Mouse (Mus musculus): ENCODE results near the gene Dlgap3.

Gene Dlgap3

GRCm38 (mm10) chr4:127168914-127169345 lies at the start of gene Dlgap3:
Gene Dlgap3, plus strand, starts transcription at chr4:127169204.
- DNase-seq (ENCODE audit: low spot score in 2 of 2) = peak in 1 of 2 experiments; percentile 54

GRCm38 (mm10) chr4:127123391-127123790 lies 45.6 kb upstream of the Dlgap3 start, which contains the start of gene Tmem35b:
Gene Tmem35b, plus strand, starts transcription at chr4:127123691.
- no peak for DNase-seq (ENCODE audit: low spot score in 2 of 2)

- no peak for DNase-seq (ENCODE audit: low spot score in 2 of 2)
Measured at GRCm38 (mm10) chr4:127124331-127124730, 44.7 kb upstream of the Dlgap3 start.

GRCm38 (mm10) chr4:127125834-127126463 lies 43.1 kb upstream of the Dlgap3 start:
- DNase-seq (ENCODE audit: low spot score in 2 of 2) = peak; percentile 15 to 50

GRCm38 (mm10) chr4:127134687-127135086 lies 34.3 kb upstream of the Dlgap3 start:
- DNase-seq (ENCODE audit: low spot score in 2 of 2) = no peak

- DNase-seq (ENCODE audit: low spot score in 2 of 2) = no peak
Measured at GRCm38 (mm10) chr4:127137591-127137990, 31.4 kb upstream of the Dlgap3 start.

GRCm38 (mm10) chr4:127138486-127138885 lies 30.5 kb upstream of the Dlgap3 start:
- no peak for DNase-seq (ENCODE audit: low spot score in 2 of 2)

- no peak for DNase-seq (ENCODE audit: low spot score in 2 of 2)
Measured at GRCm38 (mm10) chr4:127150031-127150430, 19.0 kb upstream of the Dlgap3 start.

- DNase-seq (ENCODE audit: low spot score in 2 of 2) = no peak
Measured at GRCm38 (mm10) chr4:127153345-127153744, 15.7 kb upstream of the Dlgap3 start.

- no peak for DNase-seq (ENCODE audit: low spot score in 2 of 2)
Measured at GRCm38 (mm10) chr4:127155757-127156156, 13.2 kb upstream of the Dlgap3 start.

GRCm38 (mm10) chr4:127157746-127158145 lies 11.3 kb upstream of the Dlgap3 start:
- DNase-seq (ENCODE audit: low spot score in 2 of 2) = no peak

GRCm38 (mm10) chr4:127163926-127164325 lies 5.1 kb upstream of the Dlgap3 start:
- DNase-seq (ENCODE audit: low spot score in 2 of 2) = no peak

- DNase-seq (ENCODE audit: low spot score in 2 of 2) = no peak
Measured at GRCm38 (mm10) chr4:127167096-127167495, 1.9 kb upstream of the Dlgap3 start.

- no peak for DNase-seq (ENCODE audit: low spot score in 2 of 2)
Measured at GRCm38 (mm10) chr4:127167731-127168130, 1.3 kb upstream of the Dlgap3 start.

GRCm38 (mm10) chr4:127168211-127168913 lies 642 bp upstream of the Dlgap3 start:
- DNase-seq (ENCODE audit: low spot score in 2 of 2) = peak; percentile 64

- DNase-seq (ENCODE audit: low spot score in 2 of 2) = no peak
Measured at GRCm38 (mm10) chr4:127169346-127170221, 580 bp downstream of the Dlgap3 start.

- DNase-seq (ENCODE audit: low spot score in 2 of 2) = peak in 1 of 2 experiments; percentile 80
Measured at GRCm38 (mm10) chr4:127170866-127171265, 1.9 kb downstream of the Dlgap3 start.

- DNase-seq (ENCODE audit: low spot score in 2 of 2) = no peak
Measured at GRCm38 (mm10) chr4:127171341-127171905, 2.4 kb downstream of the Dlgap3 start.

GRCm38 (mm10) chr4:127172119-127172518 lies 3.1 kb downstream of the Dlgap3 start:
- no peak for DNase-seq (ENCODE audit: low spot score in 2 of 2)

- DNase-seq (ENCODE audit: low spot score in 2 of 2) = no peak
Measured at GRCm38 (mm10) chr4:127172614-127173013, 3.6 kb downstream of the Dlgap3 start.

GRCm38 (mm10) chr4:127173461-127173860 lies 4.5 kb downstream of the Dlgap3 start:
- no peak for DNase-seq (ENCODE audit: low spot score in 2 of 2)
